Mouse (Mus musculus) stomach, postnatal 0 days (tissue): ENCODE measurements around the gene Gm45233. TPM values are rescaled to one million over a fixed set of nuclear protein-coding genes. Genes with fewer than 3 reads are reported as not detected.
"Not testable (repeated sequence)": the region's sequence is repeated elsewhere in the genome, so short reads cannot be mapped to it uniquely, and the experiment has no call there.

Experiments
- ATAC-seq: fragments of 200-750 bp; cut with Nextera tagmentation; 2 replicates; pipeline ENCODE4 v1.8.0; 2017; ENCODE audit not compliant: low FRiP score, low TSS enrichment
- DNase-seq: peaks from one replicate; pipeline ENCODE4 v3.0.0-alpha.2; 2016; ENCODE audit warnings: low spot score
- H3K27ac ChIP-seq: fragments of 300-500 bp; sonication (generic); replicated peaks from 2 replicates; pipeline ENCODE4 v1.5.1; 2014; ENCODE audit warnings: mild to moderate bottlenecking, control low read depth
- H3K27me3 ChIP-seq: fragments of 300-500 bp; sonication (generic); 2 replicates; pipeline ENCODE4 v1.6.1; 2014; ENCODE audit warnings: low read length; ENCODE audit not compliant: control insufficient read depth, insufficient read depth
- H3K36me3 ChIP-seq: fragments of 300-500 bp; sonication (generic); 2 replicates; pipeline ENCODE4 v1.6.1; 2014; ENCODE audit warnings: low read length, mixed read lengths; ENCODE audit not compliant: control insufficient read depth, insufficient read depth
- H3K4me1 ChIP-seq: fragments of 300-500 bp; sonication (generic); replicated peaks from 2 replicates; pipeline ENCODE4 v1.6.1; 2014; ENCODE audit warnings: antibody characterized with exemption; ENCODE audit not compliant: control insufficient read depth, insufficient read depth
- H3K4me2 ChIP-seq: fragments of 300-500 bp; sonication (generic); replicated peaks from 2 replicates; pipeline ENCODE4 v1.6.1; 2014; ENCODE audit warnings: low read depth, mild to moderate bottlenecking, control low read depth, moderate library complexity
- H3K4me3 ChIP-seq: fragments of 300-500 bp; sonication (generic); 2 replicates; pipeline ENCODE4 v1.5.1; 2014; ENCODE audit warnings: low read depth, low read length, control low read depth
- H3K9ac ChIP-seq: fragments of 300-500 bp; sonication (generic); 2 replicates; pipeline ENCODE4 v1.6.1; 2014; ENCODE audit warnings: mild to moderate bottlenecking, low read length, control low read depth, mixed read lengths
- H3K9me3 ChIP-seq: fragments of 300-500 bp; sonication (generic); 2 replicates; pipeline ENCODE4 v1.6.1; 2016; ENCODE audit warnings: low read length; ENCODE audit not compliant: control insufficient read depth
- CTCF ChIP-seq: IDR thresholded peaks from 2 replicates; pipeline ENCODE4 v1.5.1; 2016; ENCODE audit warnings: antibody characterized with exemption, low read depth, mild to moderate bottlenecking, moderate library complexity
- EP300 ChIP-seq: optimal IDR thresholded peaks from 2 replicates; pipeline ENCODE3; 2016; ENCODE audit warnings: antibody characterized with exemption
- WGBS: fragments of 180-500 bp; shearing (Covaris S2); extraction: QIAGEN DNeasy Blood & Tissue Kit; methylation state at CpG from one replicate; pipeline ENCODE4 v1.1.7; 2014; 5-methylcytosine and 5-hydroxymethylcytosine counted together
- polyA plus RNA-seq: library from polyadenylated mRNA; unstranded; fragments of >200 nt; fragmentation: Nextera tagmentation; extraction: Ambion mirVana; gene quantifications from 2 replicates; pipeline ENCODE4 v1.2.1, GENCODE M21; 2015

The Gm45233 gene
- 0.34 and 0.46 TPM in 2 replicates for polyA plus RNA-seq

GRCm38 (mm10) chr7:43443917-43444293 lies at the start of gene Gm45233, which contains the start of gene Etfb:
Gm45233 (plus strand) TSS chr7:43444128.
Etfb (plus strand) TSS chr7:43444083.
- H3K27me3 ChIP-seq, result no peaks in the 10 kb centered on the region
- H3K36me3 ChIP-seq, result no peaks in the 10 kb centered on the region
- H3K27ac ChIP-seq, result peak within 1 kb of the TSS; percentile 98
- H3K9ac ChIP-seq, result peak within 1 kb of the TSS; percentile 71
- no peak for TF ChIP-seq EP300
- TF ChIP-seq CTCF, result peak; percentile 23
- H3K4me1 ChIP-seq, result peaks cover 5% of the 10 kb centered on the region; the same call in 1 of the 2 replicates
- H3K4me2 ChIP-seq, result peak within 1 kb of the TSS; percentile 69
- H3K4me3 ChIP-seq, result peak within 1 kb of the TSS; percentile 54
- H3K9me3 ChIP-seq, result no peaks in the 10 kb centered on the region
- ATAC-seq, result peak; percentile 97
- WGBS, result under 1% methylated on average over 26 of the region's 27 CpGs
- DNase-seq, result peak; percentile 96

GRCm38 (mm10) chr7:43399501-43399900 lies 44.4 kb upstream of the Gm45233 start:
- Histone ChIP-seq H3K36me3 (no peaks in the 10 kb centered on the region), H3K9me3 (no peaks in the 10 kb centered on the region), H3K27ac (no peak overlapping the region), H3K4me3 (no peak overlapping the region), H3K27me3 (no peaks in the 10 kb centered on the region), H3K4me2 (no peak overlapping the region), H3K4me1 (no peaks in the 10 kb centered on the region), H3K9ac (no peak overlapping the region)
- WGBS, result 92% methylated on average over 2 of the region's 2 CpGs
- ATAC-seq, result no peak
- no peak for DNase-seq
- TF ChIP-seq EP300, result no peak
- TF ChIP-seq CTCF, result no peak

GRCm38 (mm10) chr7:43402718-43403117 lies 41.2 kb upstream of the Gm45233 start:
- Histone ChIP-seq H3K36me3 (no peaks in the 10 kb centered on the region), H3K9ac (no peak overlapping the region), H3K27ac (no peak overlapping the region), H3K4me1 (no peaks in the 10 kb centered on the region), H3K4me2 (no peak overlapping the region), H3K27me3 (no peaks in the 10 kb centered on the region), H3K4me3 (no peak overlapping the region), H3K9me3 (no peaks in the 10 kb centered on the region)
- ATAC-seq (no peak), DNase-seq (no peak)
- no peak for TF ChIP-seq CTCF
- no peak for TF ChIP-seq EP300
- WGBS, result 13% methylated on average over 2 of the region's 2 CpGs

- no peak for TF ChIP-seq EP300
- TF ChIP-seq CTCF, result no peak
- WGBS, result 86% methylated on average over 3 of the region's 3 CpGs
- Histone ChIP-seq H3K27ac (no peak overlapping the region), H3K4me1 (no peaks in the 10 kb centered on the region), H3K9ac (no peak overlapping the region), H3K9me3 (no peaks in the 10 kb centered on the region), H3K4me2 (no peak overlapping the region), H3K36me3 (no peaks in the 10 kb centered on the region), H3K27me3 (no peaks in the 10 kb centered on the region), H3K4me3 (no peak overlapping the region)
- DNase-seq, result no peak
- no peak for ATAC-seq
Measured at GRCm38 (mm10) chr7:43407573-43407972, 36.4 kb upstream of the Gm45233 start.

DNA sequence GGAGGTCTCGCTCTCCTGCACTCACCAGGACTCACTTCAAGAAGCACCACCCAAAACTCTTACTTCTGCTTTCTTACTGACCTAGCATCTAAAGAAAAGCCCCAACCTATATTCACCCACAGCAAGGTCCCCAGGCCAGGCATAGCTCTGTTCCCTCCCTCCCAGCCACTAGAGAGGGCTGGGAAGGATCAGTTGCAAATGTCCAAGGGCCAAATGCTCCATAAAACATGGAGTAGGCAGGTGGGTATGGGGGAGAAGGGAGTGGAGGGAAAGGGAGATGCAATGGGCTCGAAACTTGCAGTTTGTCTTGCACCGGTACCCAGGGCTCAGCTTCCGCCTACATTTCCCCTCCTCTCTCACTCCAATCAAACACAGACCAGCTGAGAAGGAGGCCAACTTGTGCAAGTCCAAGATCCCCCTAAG lies 35.8 kb upstream of the Gm45233 start, which contains the start of gene Siglecg:
Gene Siglecg (plus strand): TSS at position 74 of the 423 bp plus-strand sequence.
- Histone ChIP-seq H3K4me2 (no peak within 1 kb of the TSS), H3K9ac (no peak within 1 kb of the TSS), H3K4me1 (no peaks in the 10 kb centered on the region), H3K4me3 (no peak within 1 kb of the TSS), H3K27me3 (no peaks in the 10 kb centered on the region), H3K9me3 (no peaks in the 10 kb centered on the region), H3K27ac (no peak within 1 kb of the TSS), H3K36me3 (no peaks in the 10 kb centered on the region)
- ATAC-seq (no peak), DNase-seq (no peak)
- WGBS, result 69% methylated on average over 4 of the region's 4 CpGs
- TF ChIP-seq CTCF, result no peak
- no peak for TF ChIP-seq EP300

- WGBS, result 68% methylated on average over 3 of the region's 3 CpGs
- no peaks in the 10 kb centered on the region for H3K9me3 ChIP-seq
- no peaks in the 10 kb centered on the region for H3K4me1 ChIP-seq
- H3K36me3 ChIP-seq, result no peaks in the 10 kb centered on the region
- no peaks in the 10 kb centered on the region for H3K27me3 ChIP-seq
- DNase-seq (no peak), ATAC-seq (no peak)
- no peak overlapping the region for H3K27ac ChIP-seq
- TF ChIP-seq CTCF (no peak), EP300 (no peak)
- no peak overlapping the region for H3K4me2 ChIP-seq
- H3K4me3 ChIP-seq, result no peak overlapping the region
- H3K9ac ChIP-seq, result no peak overlapping the region
Measured at GRCm38 (mm10) chr7:43409084-43409483, 34.8 kb upstream of the Gm45233 start.

- not testable (repeated sequence) for H3K4me2 ChIP-seq, H3K4me3 ChIP-seq, H3K4me1 ChIP-seq, H3K36me3 ChIP-seq, H3K9me3 ChIP-seq, DNase-seq, H3K9ac ChIP-seq, H3K27me3 ChIP-seq, H3K27ac ChIP-seq, ATAC-seq
- WGBS, result 35% methylated on average over 4 of the region's 4 CpGs
Measured at GRCm38 (mm10) chr7:43411724-43412123, 32.2 kb upstream of the Gm45233 start.
